Mouse (Mus musculus) layer of hippocampus, postnatal 14 days (tissue): ENCODE results near the gene Parvb. TPM values are rescaled to one million over a fixed set of nuclear protein-coding genes. Genes with fewer than 3 reads are reported as not detected.

Source experiments
- DNase-seq, 2 experiments: peaks; one replicate each; pipeline ENCODE4 v3.0.0; 2021 to 2022; ENCODE audit warnings: low spot score in 2 of 2, mixed read lengths in 1 of 2
- total RNA-seq, 2 experiments: library from RNA; stranded (reverse); gene quantifications; 2 replicates each; pipeline ENCODE4 v1.2.3; 2021

Gene Parvb
- total RNA-seq, 2 experiments from 2014 or later: 56.7 to 57.8 TPM

GRCm38 (mm10) chr15:84216461-84217084, 15.3 kb upstream of the Parvb start:
- DNase-seq: no peak

- no peak for DNase-seq
Measured at GRCm38 (mm10) chr15:84217969-84218782, 13.7 kb upstream of the Parvb start.

- no peak for DNase-seq
Measured at GRCm38 (mm10) chr15:84218783-84219271, 13.0 kb upstream of the Parvb start.

GRCm38 (mm10) chr15:84221539-84221938, 10.3 kb upstream of the Parvb start:
- no peak for DNase-seq

- DNase-seq: no peak
Measured at GRCm38 (mm10) chr15:84223423-84223822, 8.4 kb upstream of the Parvb start.

GRCm38 (mm10) chr15:84224779-84225178, 7.1 kb upstream of the Parvb start:
- DNase-seq: no peak

GRCm38 (mm10) chr15:84226918-84227317, 4.9 kb upstream of the Parvb start:
- no peak for DNase-seq

GRCm38 (mm10) chr15:84230661-84231060, 1.2 kb upstream of the Parvb start:
- no peak for DNase-seq

GRCm38 (mm10) chr15:84231113-84231712, 630 bp upstream of the Parvb start:
- DNase-seq: peak; percentile 58 to 59

- DNase-seq: no peak
Measured at GRCm38 (mm10) chr15:84232609-84233008, 766 bp downstream of the Parvb start.

GRCm38 (mm10) chr15:84234794-84235581, 3.1 kb downstream of the Parvb start:
- no peak for DNase-seq

- DNase-seq: no peak
Measured at GRCm38 (mm10) chr15:84235646-84236045, 3.8 kb downstream of the Parvb start.

GRCm38 (mm10) chr15:84238552-84238951, 6.7 kb downstream of the Parvb start:
- DNase-seq: no peak

- no peak for DNase-seq
Measured at GRCm38 (mm10) chr15:84238991-84239401, 7.2 kb downstream of the Parvb start.

- no peak for DNase-seq
Measured at GRCm38 (mm10) chr15:84241520-84241919, 9.7 kb downstream of the Parvb start.

- DNase-seq: no peak
Measured at GRCm38 (mm10) chr15:84245104-84245503, 13.3 kb downstream of the Parvb start.

GRCm38 (mm10) chr15:84246195-84246594, 14.4 kb downstream of the Parvb start:
- DNase-seq: no peak

- no peak for DNase-seq
Measured at GRCm38 (mm10) chr15:84247309-84247708, 15.5 kb downstream of the Parvb start.

- DNase-seq: no peak
Measured at GRCm38 (mm10) chr15:84251227-84251626, 19.4 kb downstream of the Parvb start.

GRCm38 (mm10) chr15:84252645-84253044, 20.8 kb downstream of the Parvb start:
- no peak for DNase-seq

- peak in 1 of 2 experiments; percentile 41 for DNase-seq
Measured at GRCm38 (mm10) chr15:84253757-84254156, 21.9 kb downstream of the Parvb start.
